Mouse (Mus musculus) embryonic facial prominence, embryonic 14.5 days (tissue): Measurements from ENCODE around the gene Eva1b. TPM values are rescaled to one million over a fixed set of nuclear protein-coding genes. Genes with fewer than 3 reads are reported as not detected.

ENCODE experiments used
- ATAC-seq: fragments of 200-750 bp; cut with Nextera tagmentation; 2 replicates; pipeline ENCODE4 v1.8.0; 2017; ENCODE audit warnings: low read depth, moderate number of reproducible peaks, moderate TSS enrichment
- DNase-seq: peaks from one replicate; pipeline ENCODE4 v3.0.0-alpha.2; 2015; ENCODE audit warnings: low spot score
- H3K27ac ChIP-seq: fragments of 300-500 bp; sonication (generic); replicated peaks from 2 replicates; pipeline ENCODE4 v1.5.1; 2014; ENCODE audit warnings: low read depth, mild to moderate bottlenecking, low read length, moderate library complexity
- H3K27me3 ChIP-seq: fragments of 300-500 bp; sonication (generic); replicated peaks from 2 replicates; pipeline ENCODE4 v1.6.1; 2014; ENCODE audit warnings: low read length; ENCODE audit not compliant: control insufficient read depth, insufficient read depth
- H3K36me3 ChIP-seq: fragments of 300-500 bp; sonication (generic); 2 replicates; pipeline ENCODE4 v1.6.1; 2014; ENCODE audit warnings: low read length, mixed read lengths; ENCODE audit not compliant: control insufficient read depth, insufficient read depth
- H3K4me1 ChIP-seq: fragments of 300-500 bp; sonication (generic); 2 replicates; pipeline ENCODE4 v1.6.1; 2014; ENCODE audit warnings: antibody characterized with exemption, low read length; ENCODE audit not compliant: control insufficient read depth, insufficient read depth
- H3K4me2 ChIP-seq: fragments of 300-500 bp; sonication (generic); 2 replicates; pipeline ENCODE4 v1.6.1; 2014; ENCODE audit warnings: low read depth, mild to moderate bottlenecking, low read length, moderate library complexity, mixed read lengths
- H3K4me3 ChIP-seq: fragments of 300-500 bp; sonication (generic); 2 replicates; pipeline ENCODE4 v1.5.1; 2014; ENCODE audit warnings: low read depth, mild to moderate bottlenecking, low read length
- H3K9ac ChIP-seq: fragments of 300-500 bp; sonication (generic); 2 replicates; pipeline ENCODE4 v1.6.1; 2014; ENCODE audit warnings: low read depth, mild to moderate bottlenecking, low read length, moderate library complexity, mixed read lengths
- H3K9me3 ChIP-seq: fragments of 300-500 bp; sonication (generic); 2 replicates; pipeline ENCODE4 v1.6.1; 2016; ENCODE audit warnings: low read length; ENCODE audit not compliant: control insufficient read depth
- WGBS: fragments of 180-500 bp; shearing (Covaris S2); extraction: QIAGEN DNeasy Blood & Tissue Kit; methylation state at CpG from one replicate; pipeline ENCODE4 v1.1.7; 2014; 5-methylcytosine and 5-hydroxymethylcytosine counted together
- polyA plus RNA-seq: library from polyadenylated mRNA; unstranded; fragments of >200 nt; fragmentation: Nextera tagmentation; extraction: Ambion mirVana; gene quantifications from 2 replicates; pipeline ENCODE4 v1.2.1, GENCODE M21; 2014

Gene Eva1b
- polyA plus RNA-seq, 1 experiment from 2014 or later, result 78.9 TPM

GRCm38 (mm10) chr4:126105131-126105783, 42.3 kb upstream of the Eva1b start:
- peak overlapping the region; percentile 98 for H3K4me2 ChIP-seq
- DNase-seq (no peak), ATAC-seq (no peak)
- H3K27ac ChIP-seq, result no peak overlapping the region
- no peaks in the 10 kb centered on the region for H3K27me3 ChIP-seq
- H3K4me1 ChIP-seq, result peaks cover 36% of the 10 kb centered on the region
- H3K36me3 ChIP-seq, result no peaks in the 10 kb centered on the region
- no peak overlapping the region for H3K9ac ChIP-seq
- H3K9me3 ChIP-seq, result no peaks in the 10 kb centered on the region
- peak overlapping the region; percentile 94 for H3K4me3 ChIP-seq
- 59% methylated on average over 7 of the region's 7 CpGs for WGBS

GRCm38 (mm10) chr4:126108061-126108740, 39.3 kb upstream of the Eva1b start:
- H3K9me3 ChIP-seq, result no peaks in the 10 kb centered on the region
- peaks cover 35% of the 10 kb centered on the region for H3K4me1 ChIP-seq
- 46% methylated on average over 8 of the region's 8 CpGs for WGBS
- ATAC-seq, result no peak
- no peak overlapping the region for H3K9ac ChIP-seq
- no peak overlapping the region for H3K27ac ChIP-seq
- H3K4me3 ChIP-seq, result no peak overlapping the region
- no peaks in the 10 kb centered on the region for H3K27me3 ChIP-seq
- DNase-seq, result no peak
- H3K4me2 ChIP-seq, result no peak overlapping the region
- no peaks in the 10 kb centered on the region for H3K36me3 ChIP-seq

- 74% methylated on average over 10 of the region's 10 CpGs for WGBS
- no peaks in the 10 kb centered on the region for H3K36me3 ChIP-seq
- H3K27ac ChIP-seq, result peak overlapping the region; percentile 67
- H3K9ac ChIP-seq, result peak overlapping the region; percentile 22; the same call in 1 of the 2 replicates
- H3K4me3 ChIP-seq, result no peak overlapping the region
- peaks cover 30% of the 10 kb centered on the region for H3K4me1 ChIP-seq
- DNase-seq (no peak), ATAC-seq (no peak)
- H3K27me3 ChIP-seq, result no peaks in the 10 kb centered on the region
- H3K9me3 ChIP-seq, result no peaks in the 10 kb centered on the region
- H3K4me2 ChIP-seq, result peak overlapping the region; percentile 23; the same call in 1 of the 2 replicates
These were observed 37.8 kb upstream of the Eva1b start for GRCm38 (mm10) chr4:126109613-126110373.

DNA sequence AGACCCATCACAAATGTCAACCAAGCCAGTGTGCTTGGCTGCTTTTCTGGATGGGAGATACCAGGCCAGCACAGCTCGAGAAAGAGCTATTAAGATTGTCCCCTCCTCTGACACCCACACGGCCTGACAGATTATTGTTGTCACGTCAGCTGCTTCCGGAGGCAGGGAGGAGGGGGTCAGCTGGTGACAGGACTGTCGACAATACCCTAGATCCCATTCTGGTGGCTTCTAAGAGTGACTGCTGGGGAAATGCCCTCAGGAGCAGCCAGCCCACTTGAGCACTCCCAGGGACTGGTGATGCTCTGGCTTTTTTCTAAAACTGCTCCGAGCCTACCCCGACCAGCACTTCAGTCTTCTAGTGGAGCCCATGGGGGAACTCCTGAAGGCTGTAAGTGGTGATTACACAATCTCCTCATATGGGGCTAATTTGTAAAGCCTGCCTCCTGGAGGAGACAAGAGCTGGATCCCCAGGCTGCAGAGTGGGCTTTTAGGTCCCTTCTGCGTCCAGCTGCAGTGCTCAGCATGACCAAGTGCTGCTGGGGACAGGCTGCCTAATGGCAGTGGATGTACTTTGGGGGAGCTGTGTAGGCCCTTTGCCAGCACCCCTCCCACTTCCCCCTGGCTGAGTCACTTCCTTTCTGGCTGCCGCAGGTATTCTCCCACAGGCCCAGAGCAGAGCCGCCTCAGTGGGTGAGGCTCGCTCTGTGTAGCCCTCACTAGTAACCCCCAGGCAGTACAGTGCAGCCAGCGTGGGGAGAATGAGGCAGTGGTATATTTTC, 37.0 kb upstream of the Eva1b start:
- ATAC-seq, result peak; percentile 86
- no peaks in the 10 kb centered on the region for H3K36me3 ChIP-seq
- peak overlapping the region; percentile 22 for H3K9ac ChIP-seq
- peak overlapping the region; percentile 67 for H3K27ac ChIP-seq
- no peaks in the 10 kb centered on the region for H3K9me3 ChIP-seq
- H3K4me1 ChIP-seq, result peaks cover 23% of the 10 kb centered on the region
- peak overlapping the region; percentile 23 for H3K4me2 ChIP-seq
- DNase-seq, result peak; percentile 77
- no peak overlapping the region for H3K4me3 ChIP-seq
- 7% methylated on average over 12 of the region's 12 CpGs for WGBS
- no peaks in the 10 kb centered on the region for H3K27me3 ChIP-seq

DNA sequence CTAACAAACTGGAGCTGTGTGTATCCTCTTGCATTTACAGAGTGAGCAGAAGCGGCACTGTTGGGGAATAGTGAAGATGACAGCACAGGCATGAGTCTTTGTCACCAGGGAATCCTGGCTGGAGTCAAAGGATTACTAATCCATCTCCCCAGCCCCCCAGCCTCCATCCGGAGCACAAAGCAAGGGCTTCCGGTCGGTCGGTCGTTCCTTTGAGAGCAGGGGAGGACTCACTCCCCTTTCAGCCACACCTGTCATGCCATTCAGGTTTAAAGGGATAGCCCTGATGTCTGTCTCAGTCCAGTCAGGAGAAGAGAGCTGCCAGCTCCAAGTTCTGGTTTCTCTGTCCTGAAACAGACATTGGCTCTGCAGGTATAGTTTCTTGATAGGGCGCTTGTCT, 36.4 kb upstream of the Eva1b start:
- Histone ChIP-seq H3K27me3 (no peaks in the 10 kb centered on the region), H3K4me3 (no peak overlapping the region), H3K4me2 (peak overlapping the region; percentile 23), H3K27ac (peak overlapping the region; percentile 67), H3K9me3 (no peaks in the 10 kb centered on the region), H3K4me1 (peaks cover 23% of the 10 kb centered on the region), H3K9ac (peak overlapping the region; percentile 10), H3K36me3 (no peaks in the 10 kb centered on the region)
- ATAC-seq (0 out of 2 replicates have a peak, but pooled peaks have one; percentile 1), DNase-seq (no peak)
- 15% methylated on average over 7 of the region's 7 CpGs for WGBS

DNA sequence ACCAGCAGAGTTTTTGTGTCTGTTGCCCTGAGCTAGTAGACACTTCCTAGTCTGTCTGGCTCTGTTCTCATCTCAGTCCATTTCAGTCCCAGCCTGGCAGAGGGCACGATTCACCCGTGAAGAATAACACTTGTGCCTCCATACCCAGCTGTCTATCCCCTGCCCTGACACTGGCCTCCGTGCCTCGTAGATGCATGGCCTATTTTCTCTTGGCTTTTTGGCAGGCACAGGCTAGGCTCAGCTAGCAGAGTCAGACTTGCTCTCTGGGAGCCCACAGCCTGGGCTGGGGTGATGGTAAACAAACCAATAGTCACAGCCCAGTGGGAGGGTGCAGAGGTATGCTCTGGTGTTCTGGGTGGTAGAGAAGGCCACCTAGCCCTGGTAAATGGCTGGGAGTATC, 34.3 kb upstream of the Eva1b start:
- H3K27me3 ChIP-seq, result no peaks in the 10 kb centered on the region
- no peak overlapping the region for H3K4me3 ChIP-seq
- ATAC-seq, result no peak
- no peak overlapping the region for H3K4me2 ChIP-seq
- peaks cover 3% of the 10 kb centered on the region; the same call in 1 of the 2 replicates for H3K36me3 ChIP-seq
- H3K4me1 ChIP-seq, result peaks cover 23% of the 10 kb centered on the region
- DNase-seq, result no peak
- H3K27ac ChIP-seq, result no peak overlapping the region
- no peak overlapping the region for H3K9ac ChIP-seq
- 69% methylated on average over 4 of the region's 4 CpGs for WGBS
- H3K9me3 ChIP-seq, result no peaks in the 10 kb centered on the region

- peaks cover 20% of the 10 kb centered on the region for H3K4me1 ChIP-seq
These were observed 33.6 kb upstream of the Eva1b start for GRCm38 (mm10) chr4:126113943-126114342.

GRCm38 (mm10) chr4:126115411-126115810, 32.1 kb upstream of the Eva1b start:
- no peak for DNase-seq

More at GRCm38 (mm10) chr4:126113943-126114342, 33.6 kb upstream of the Eva1b start:
- ATAC-seq (no peak), DNase-seq (peak; percentile 24)
- Histone ChIP-seq H3K27ac (no peak overlapping the region), H3K27me3 (no peaks in the 10 kb centered on the region), H3K36me3 (peaks cover 3% of the 10 kb centered on the region; the same call in 1 of the 2 replicates), H3K9me3 (no peaks in the 10 kb centered on the region), H3K9ac (no peak overlapping the region), H3K4me2 (no peak overlapping the region), H3K4me3 (no peak overlapping the region)
- WGBS, result 16% methylated on average over 4 of the region's 6 CpGs

More at GRCm38 (mm10) chr4:126115411-126115810, 32.1 kb upstream of the Eva1b start:
- Histone ChIP-seq H3K9me3 (no peaks in the 10 kb centered on the region), H3K36me3 (peaks cover 3% of the 10 kb centered on the region; the same call in 1 of the 2 replicates), H3K4me3 (no peak overlapping the region), H3K27me3 (no peaks in the 10 kb centered on the region), H3K27ac (no peak overlapping the region), H3K4me1 (peaks cover 9% of the 10 kb centered on the region), H3K9ac (no peak overlapping the region), H3K4me2 (no peak overlapping the region)
- WGBS, result 77% methylated on average over 9 of the region's 9 CpGs
- no peak for ATAC-seq
